Mouse (Mus musculus): ENCODE data around the gene Fbxw2. TPM values are rescaled to one million over a fixed set of nuclear protein-coding genes. Genes with fewer than 3 reads are reported as not detected.

The Fbxw2 gene
- 64.5 and 71.1 TPM in 2 replicates for polyA plus RNA-seq (2015; fragmentation: Nextera tagmentation; extraction: Ambion mirVana)

DNA sequence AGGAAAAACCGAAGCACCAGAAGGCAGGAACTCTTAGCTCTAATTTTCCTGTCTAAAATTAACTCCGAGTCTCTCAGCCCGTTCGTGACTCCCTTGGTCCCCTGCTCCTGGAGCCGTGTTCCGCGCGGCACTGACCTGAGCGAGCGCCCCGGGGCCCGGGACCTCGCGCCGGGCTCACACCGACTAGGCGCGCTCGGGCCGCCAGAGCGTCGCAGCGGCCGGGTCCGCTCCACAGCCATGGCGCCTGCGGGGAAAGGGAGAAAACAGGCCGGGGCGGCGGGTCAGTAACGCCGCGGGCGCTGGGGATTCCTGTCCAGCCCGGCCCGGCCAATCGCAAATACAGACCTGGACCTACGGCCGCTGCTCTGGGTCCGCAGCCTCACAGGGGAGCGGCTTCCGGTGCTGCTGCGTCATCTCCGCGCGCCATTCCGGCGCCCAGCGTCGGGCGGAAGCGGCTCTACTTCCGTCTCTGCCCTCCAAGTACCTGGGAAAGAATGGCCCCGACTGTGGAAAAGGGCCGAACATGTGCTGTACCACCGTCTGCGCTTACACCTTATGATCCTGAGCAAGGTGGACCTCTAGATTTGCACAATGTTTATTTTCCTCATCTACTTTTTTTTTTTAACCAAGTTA is at the start of gene Fbxw2:
Gene Fbxw2 (minus strand): TSS at position 485 of the 633 bp plus-strand sequence.
- Histone ChIP-seq H3K4me2 (ENCODE audit: low read depth, low read length) (peak within 1 kb of the TSS; percentile 72), H3K9me3 (replicated peaks; ENCODE audit: control insufficient read depth, low read length) (no peaks in the 10 kb centered on the region), H3K9ac (ENCODE audit: low read length) (peak within 1 kb of the TSS; percentile 98), H3K4me3 (ENCODE audit: low read length) (peak within 1 kb of the TSS; percentile 100), H3K4me1 (ENCODE audit: control insufficient read depth, insufficient read depth, low read length) (peaks cover 13% of the 10 kb centered on the region), H3K27me3 (ENCODE audit: control insufficient read depth, insufficient read depth, low read length) (no peaks in the 10 kb centered on the region; the same call in 1 of the 2 replicates), H3K36me3 (ENCODE audit: control insufficient read depth, insufficient read depth) (peaks cover 8% of the 10 kb centered on the region; the same call in 1 of the 2 replicates), H3K27ac (ENCODE audit: low read length) (peak within 1 kb of the TSS; percentile 88)
- under 1% methylated on average over 57 of the region's 57 CpGs for WGBS
- peak; percentile 99 for ATAC-seq (replicated peaks; ENCODE audit: extremely low read depth, insufficient read depth, low FRiP score)

DNA sequence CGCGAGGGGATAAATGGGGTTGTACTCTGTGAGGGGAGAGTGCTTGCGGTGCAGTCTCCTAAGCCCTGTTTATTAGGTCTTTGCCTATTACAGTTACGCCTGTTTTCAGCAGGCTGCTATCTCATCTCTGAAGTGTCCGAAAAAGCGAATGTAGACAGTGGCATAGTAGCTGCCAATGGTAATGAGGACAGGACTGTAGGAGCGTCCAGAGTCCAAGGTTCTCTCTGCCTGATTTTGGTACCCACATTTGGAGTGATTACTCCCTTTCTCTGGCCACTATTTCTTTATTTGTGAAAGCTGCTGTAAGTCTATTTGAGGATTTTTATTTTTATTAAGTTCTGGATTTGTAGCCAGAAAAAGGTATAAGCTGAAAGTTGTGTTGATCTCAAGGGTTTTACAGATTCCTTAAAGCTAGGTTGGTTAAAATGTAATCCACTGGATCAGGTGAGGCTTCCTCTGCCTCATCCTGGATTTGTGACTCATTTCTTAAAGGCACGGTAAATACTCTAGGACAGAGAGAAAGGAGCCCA is 48.8 kb upstream of the Fbxw2 start, which contains the start of gene Psmd5:
Gene Psmd5 (minus strand): TSS at position 153 of the 530 bp plus-strand sequence.
- H3K9me3 ChIP-seq (replicated peaks; ENCODE audit: control insufficient read depth, low read length): no peaks in the 10 kb centered on the region
- 10% methylated on average over 8 of the region's 8 CpGs for WGBS
- ATAC-seq (replicated peaks; ENCODE audit: extremely low read depth, insufficient read depth, low FRiP score): no peak
- H3K27ac ChIP-seq (ENCODE audit: low read length): no peak within 1 kb of the TSS
- H3K9ac ChIP-seq (ENCODE audit: low read length): peak within 1 kb of the TSS; percentile 59
- peak within 1 kb of the TSS; percentile 67 for H3K4me2 ChIP-seq (ENCODE audit: low read depth, low read length)
- peaks cover 11% of the 10 kb centered on the region for H3K4me1 ChIP-seq (ENCODE audit: control insufficient read depth, insufficient read depth, low read length)
- H3K4me3 ChIP-seq (ENCODE audit: low read length): peak within 1 kb of the TSS; percentile 39
- H3K36me3 ChIP-seq (ENCODE audit: control insufficient read depth, insufficient read depth): no peaks in the 10 kb centered on the region
- peaks cover 8% of the 10 kb centered on the region; the same call in 1 of the 2 replicates for H3K27me3 ChIP-seq (ENCODE audit: control insufficient read depth, insufficient read depth, low read length)

- Histone ChIP-seq H3K4me1 (ENCODE audit: control insufficient read depth, insufficient read depth, low read length) (peaks cover 18% of the 10 kb centered on the region), H3K27ac (ENCODE audit: low read length) (no peak within 1 kb of the TSS), H3K4me2 (ENCODE audit: low read depth, low read length) (peak within 1 kb of the TSS; percentile 67), H3K4me3 (ENCODE audit: low read length) (peak within 1 kb of the TSS; percentile 39), H3K27me3 (ENCODE audit: control insufficient read depth, insufficient read depth, low read length) (peaks cover 8% of the 10 kb centered on the region; the same call in 1 of the 2 replicates), H3K9ac (ENCODE audit: low read length) (peak within 1 kb of the TSS; percentile 59), H3K9me3 (replicated peaks; ENCODE audit: control insufficient read depth, low read length) (no peaks in the 10 kb centered on the region), H3K36me3 (ENCODE audit: control insufficient read depth, insufficient read depth) (no peaks in the 10 kb centered on the region)
- no peak for ATAC-seq (replicated peaks; ENCODE audit: extremely low read depth, insufficient read depth, low FRiP score)
- WGBS: 7% methylated on average over 14 of the region's 14 CpGs
These were observed 48.2 kb upstream of the Fbxw2 start, which contains the start of gene Cutal for GRCm38 (mm10) chr2:34874271-34874670. Gene Cutal, plus strand, starts transcription at chr2:34874396.

GRCm38 (mm10) chr2:34870520-34871474 is 44.7 kb upstream of the Fbxw2 start:
- H3K27ac ChIP-seq (ENCODE audit: low read length): peak overlapping the region; percentile 97
- H3K27me3 ChIP-seq (ENCODE audit: control insufficient read depth, insufficient read depth, low read length): peaks cover 8% of the 10 kb centered on the region; the same call in 1 of the 2 replicates
- peaks cover 19% of the 10 kb centered on the region for H3K4me1 ChIP-seq (ENCODE audit: control insufficient read depth, insufficient read depth, low read length)
- peak; percentile 98 for ATAC-seq (replicated peaks; ENCODE audit: extremely low read depth, insufficient read depth, low FRiP score)
- H3K9me3 ChIP-seq (replicated peaks; ENCODE audit: control insufficient read depth, low read length): no peaks in the 10 kb centered on the region
- H3K4me3 ChIP-seq (ENCODE audit: low read length): peak overlapping the region; percentile 82
- peaks cover 1% of the 10 kb centered on the region; the same call in 1 of the 2 replicates for H3K36me3 ChIP-seq (ENCODE audit: control insufficient read depth, insufficient read depth)
- peak overlapping the region; percentile 92 for H3K9ac ChIP-seq (ENCODE audit: low read length)
- peak overlapping the region; percentile 77 for H3K4me2 ChIP-seq (ENCODE audit: low read depth, low read length)
- under 1% methylated on average over 67 of the region's 67 CpGs for WGBS

DNA sequence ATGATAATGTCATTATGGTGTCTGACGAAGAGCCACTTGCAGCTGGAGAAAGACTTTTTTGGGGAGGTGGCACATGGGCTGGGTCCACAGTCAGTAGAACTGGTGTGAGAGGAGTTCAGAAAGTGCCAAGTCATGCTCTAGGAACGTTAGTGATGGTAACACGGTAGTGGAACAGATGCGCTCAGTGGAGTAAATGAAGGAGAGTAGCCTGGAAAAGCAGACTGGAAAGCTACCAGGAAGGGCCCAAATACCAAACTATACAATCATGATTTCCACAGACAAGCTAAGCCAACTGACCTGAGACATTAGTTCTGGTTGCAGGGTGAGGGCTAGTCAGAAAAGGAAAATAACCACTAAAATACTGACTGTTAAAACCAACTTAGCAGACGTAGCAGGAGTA is 43.6 kb upstream of the Fbxw2 start:
- Histone ChIP-seq H3K4me2 (ENCODE audit: low read depth, low read length) (peak overlapping the region; percentile 72), H3K27me3 (ENCODE audit: control insufficient read depth, insufficient read depth, low read length) (0 out of 2 replicates have a peak, but pooled peaks cover 5% of the 10 kb centered on the region), H3K36me3 (ENCODE audit: control insufficient read depth, insufficient read depth) (peaks cover 12% of the 10 kb centered on the region), H3K9ac (ENCODE audit: low read length) (peak overlapping the region; percentile 42; the same call in 1 of the 2 replicates), H3K27ac (ENCODE audit: low read length) (no peak overlapping the region), H3K9me3 (replicated peaks; ENCODE audit: control insufficient read depth, low read length) (no peaks in the 10 kb centered on the region), H3K4me3 (ENCODE audit: low read length) (peak overlapping the region; percentile 43), H3K4me1 (ENCODE audit: control insufficient read depth, insufficient read depth, low read length) (peaks cover 19% of the 10 kb centered on the region)
- 32% methylated on average over 5 of the region's 5 CpGs for WGBS
- no peak for ATAC-seq (replicated peaks; ENCODE audit: extremely low read depth, insufficient read depth, low FRiP score)

GRCm38 (mm10) chr2:34857728-34858127 is 31.6 kb upstream of the Fbxw2 start:
- H3K4me1 ChIP-seq (ENCODE audit: control insufficient read depth, insufficient read depth, low read length): no peaks in the 10 kb centered on the region
- peaks cover 67% of the 10 kb centered on the region for H3K36me3 ChIP-seq (ENCODE audit: control insufficient read depth, insufficient read depth)
- 71% methylated on average over 8 of the region's 8 CpGs for WGBS
- no peak overlapping the region for H3K4me3 ChIP-seq (ENCODE audit: low read length)
- H3K9me3 ChIP-seq (replicated peaks; ENCODE audit: control insufficient read depth, low read length): no peaks in the 10 kb centered on the region
- H3K9ac ChIP-seq (ENCODE audit: low read length): no peak overlapping the region
- H3K27ac ChIP-seq (ENCODE audit: low read length): no peak overlapping the region
- no peak for ATAC-seq (replicated peaks; ENCODE audit: extremely low read depth, insufficient read depth, low FRiP score)
- no peaks in the 10 kb centered on the region for H3K27me3 ChIP-seq (ENCODE audit: control insufficient read depth, insufficient read depth, low read length)
- no peak overlapping the region for H3K4me2 ChIP-seq (ENCODE audit: low read depth, low read length)

DNA sequence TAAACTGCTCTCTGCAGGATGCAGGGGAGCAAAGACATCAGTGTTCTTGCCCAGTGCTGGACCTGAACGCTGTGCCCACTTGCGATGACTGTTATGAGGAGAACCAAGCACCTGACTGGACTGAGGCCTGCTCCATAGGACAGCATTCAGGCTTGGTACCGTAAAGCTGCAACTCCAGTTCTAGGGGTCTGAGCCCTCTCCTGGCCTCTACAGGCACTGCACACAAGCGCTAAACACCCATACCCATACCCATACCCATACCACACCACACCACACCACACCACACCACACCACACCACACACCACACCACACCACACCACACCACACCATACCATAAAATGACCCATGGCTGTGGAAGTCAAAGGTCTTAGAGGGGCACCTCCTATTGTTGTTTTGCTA is 29.2 kb upstream of the Fbxw2 start:
- Histone ChIP-seq H3K4me1 (ENCODE audit: control insufficient read depth, insufficient read depth, low read length) (no peaks in the 10 kb centered on the region), H3K4me3 (ENCODE audit: low read length) (no peak overlapping the region), H3K27me3 (ENCODE audit: control insufficient read depth, insufficient read depth, low read length) (no peaks in the 10 kb centered on the region), H3K27ac (ENCODE audit: low read length) (no peak overlapping the region), H3K9me3 (replicated peaks; ENCODE audit: control insufficient read depth, low read length) (no peaks in the 10 kb centered on the region), H3K9ac (ENCODE audit: low read length) (no peak overlapping the region), H3K36me3 (ENCODE audit: control insufficient read depth, insufficient read depth) (peaks cover 71% of the 10 kb centered on the region), H3K4me2 (ENCODE audit: low read depth, low read length) (no peak overlapping the region)
- WGBS: 97% methylated on average over 4 of the region's 4 CpGs
- ATAC-seq (replicated peaks; ENCODE audit: extremely low read depth, insufficient read depth, low FRiP score): no peak

DNA sequence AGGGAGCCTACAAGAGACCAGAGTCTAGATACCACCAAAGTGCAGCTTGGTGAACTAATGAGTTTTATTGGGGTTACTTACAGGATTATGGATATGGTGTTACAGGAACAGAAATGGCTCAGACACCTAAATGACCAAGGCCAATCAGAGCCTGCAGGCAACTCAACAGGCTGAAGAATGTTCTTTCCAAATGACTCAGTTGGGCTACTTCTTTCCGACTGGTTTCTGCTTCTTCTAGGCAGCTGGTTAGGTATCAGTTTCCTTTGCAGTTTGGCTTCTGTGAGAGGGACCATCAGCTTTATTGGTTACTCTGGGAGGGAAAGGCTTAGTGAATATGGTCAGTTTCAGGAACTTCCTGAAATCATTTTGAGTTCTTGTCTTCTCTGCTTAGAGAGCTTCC is 21.6 kb upstream of the Fbxw2 start:
- 86% methylated on average over 1 of the region's 1 CpGs for WGBS
- no peaks in the 10 kb centered on the region for H3K27me3 ChIP-seq (ENCODE audit: control insufficient read depth, insufficient read depth, low read length)
- H3K4me2 ChIP-seq (ENCODE audit: low read depth, low read length): no peak overlapping the region
- H3K36me3 ChIP-seq (ENCODE audit: control insufficient read depth, insufficient read depth): peaks cover 17% of the 10 kb centered on the region
- H3K9ac ChIP-seq (ENCODE audit: low read length): no peak overlapping the region
- no peak overlapping the region for H3K4me3 ChIP-seq (ENCODE audit: low read length)
- no peak for ATAC-seq (replicated peaks; ENCODE audit: extremely low read depth, insufficient read depth, low FRiP score)
- no peak overlapping the region for H3K27ac ChIP-seq (ENCODE audit: low read length)
- H3K9me3 ChIP-seq (replicated peaks; ENCODE audit: control insufficient read depth, low read length): no peaks in the 10 kb centered on the region
- no peaks in the 10 kb centered on the region for H3K4me1 ChIP-seq (ENCODE audit: control insufficient read depth, insufficient read depth, low read length)

Measured in heart, embryonic 16.5 days (tissue).